Mouse (Mus musculus) erythroblast, embryonic 14.5 days (primary cell): ENCODE measurements at regions not wholly inside any gene's neighbourhood (a gene's known extent, or its start where the extent isn't known, plus 50 kb on each side); places are given as distances from the start of the nearest gene placed in this dataset.

Experiments used
- GATA1 ChIP-seq: IDR thresholded peaks from 2 replicates; pipeline ENCODE4 v1.6.1; 2012; ENCODE audit warnings: low read length, inconsistent platforms, mixed read lengths
- TAL1 ChIP-seq: IDR thresholded peaks from 3 replicates; pipeline ENCODE4 v1.6.1; 2012; ENCODE audit warnings: low read length, inconsistent platforms, mixed read lengths

DNA sequence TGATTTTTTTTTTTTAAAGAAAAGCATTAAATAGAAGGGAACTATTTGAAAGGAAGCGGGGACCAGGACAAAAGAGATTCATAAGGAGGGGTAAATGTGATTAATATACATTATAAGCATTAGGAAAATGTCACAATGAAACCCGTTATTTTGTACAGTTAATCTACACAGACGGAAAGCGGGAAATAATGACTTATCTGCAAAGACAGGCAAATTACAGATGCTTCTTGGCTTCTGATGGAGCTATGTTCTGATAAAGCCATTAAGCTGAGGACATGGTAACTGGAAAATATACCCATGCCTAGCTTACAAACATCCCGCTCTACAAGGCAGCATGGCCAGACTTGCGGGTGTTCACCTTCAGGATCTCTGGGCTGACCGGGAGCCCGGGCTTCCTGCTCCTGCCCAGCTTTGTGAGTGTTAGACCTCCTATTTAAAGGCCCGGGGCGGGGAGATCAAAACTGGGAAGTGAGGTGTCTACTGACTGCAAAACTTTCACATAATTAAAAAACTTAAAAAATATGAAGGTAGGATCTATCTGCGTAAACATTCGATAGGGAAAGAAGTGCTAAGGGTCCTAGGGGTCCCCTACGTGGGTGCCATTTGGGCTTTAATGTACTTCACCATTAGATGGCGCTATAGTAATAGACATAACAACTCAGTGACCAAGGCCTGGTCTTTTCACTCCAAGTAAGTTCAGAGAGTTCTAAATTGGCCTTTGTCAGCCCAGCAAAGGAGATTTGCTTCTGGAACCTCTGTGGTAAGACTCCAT is 55.5 kb upstream of the Ahctf1 start:
- TF ChIP-seq GATA1 (no peak), TAL1 (no peak)
